Mouse (Mus musculus): ENCODE measurements around the gene Zbtb20.

GRCm38 (mm10) chr16:43653288-43653687 lies 777.6 kb downstream of the Zbtb20 start:
- no peak for TF ChIP-seq CTCF (IDR thresholded peaks at IDR 0.05; ENCODE audit: control insufficient read depth, insufficient read depth, low read length)
- TF ChIP-seq POLR2A (IDR thresholded peaks at IDR 0.05; ENCODE audit: borderline replicate concordance, control insufficient read depth, low read depth, low read length): no peak

Data from bone marrow, adult 2 months (tissue).